Mouse (Mus musculus) myocyte (in vitro differentiated cells): ENCODE results near the gene Mbd3l2. TPM values are rescaled to one million over a fixed set of nuclear protein-coding genes. Genes with fewer than 3 reads are reported as not detected.
"Not testable (repeated sequence)": the region's sequence is repeated elsewhere in the genome, so short reads cannot be mapped to it uniquely, and the experiment has no call there.

Source experiments
- H3K27me3 ChIP-seq: one replicate; pipeline ENCODE4 v1.6.1; 2011; ENCODE audit not compliant: control insufficient read depth, insufficient read depth, insufficient read length
- H3K36me3 ChIP-seq: one replicate; pipeline ENCODE4 v1.6.1; 2011; ENCODE audit not compliant: control insufficient read depth, insufficient read depth
- H3K4me2 ChIP-seq: one replicate; pipeline ENCODE4 v1.6.1; 2011; ENCODE audit warnings: low read depth, control low read depth
- H3K4me3 ChIP-seq: one replicate; pipeline ENCODE4 v1.5.1; 2011; ENCODE audit warnings: mild to moderate bottlenecking, control low read depth, moderate library complexity
- H3K79me2 ChIP-seq: one replicate; pipeline ENCODE4 v1.6.1; 2011; ENCODE audit not compliant: control insufficient read depth, insufficient read depth
- H3ac ChIP-seq: one replicate; pipeline ENCODE4 v1.6.1; 2011; ENCODE audit not compliant: control insufficient read depth, insufficient read length
- CEBPB ChIP-seq: IDR thresholded peaks from 2 replicates; pipeline ENCODE4 v1.6.1; 2011; ENCODE audit warnings: mild to moderate bottlenecking, moderate library complexity; ENCODE audit not compliant: poor library complexity, insufficient read depth, severe bottlenecking
- E2F4 ChIP-seq: IDR thresholded peaks from one replicate; pipeline ENCODE4 v1.6.1; 2011; ENCODE audit warnings: mild to moderate bottlenecking, control low read depth, moderate library complexity; ENCODE audit not compliant: insufficient read depth
- MAX ChIP-seq: IDR thresholded peaks from one replicate; pipeline ENCODE4 v1.6.1; 2011; ENCODE audit warnings: low read depth, mild to moderate bottlenecking, control low read depth
- MYOD1 ChIP-seq, 3 experiments: IDR thresholded peaks; one replicate each; pipeline ENCODE4 v1.6.1; 2011; ENCODE audit warnings: control low read depth in 2 of 3, low read depth in 2 of 3, mild to moderate bottlenecking in 2 of 3, moderate library complexity in 1 of 3; ENCODE audit not compliant: insufficient read length in 2 of 3, control insufficient read depth in 1 of 3
- MYOG ChIP-seq, 3 experiments: IDR thresholded peaks; one replicate each; pipeline ENCODE4 v1.6.1; 2011; ENCODE audit warnings: control low read depth in 2 of 3, low read depth in 2 of 3, mild to moderate bottlenecking in 2 of 3; ENCODE audit not compliant: insufficient read length in 2 of 3, control insufficient read depth in 1 of 3, insufficient read depth in 1 of 3
- POLR2A ChIP-seq: IDR thresholded peaks from one replicate; pipeline ENCODE4 v1.6.1; 2011; ENCODE audit warnings: low read depth, mild to moderate bottlenecking, control low read depth, moderate library complexity; ENCODE audit not compliant: insufficient read length
- POLR2AphosphoS2 ChIP-seq: IDR thresholded peaks from one replicate; pipeline ENCODE4 v1.6.1; 2011; ENCODE audit warnings: low read depth, control low read depth; ENCODE audit not compliant: insufficient read length
- REST ChIP-seq: IDR thresholded peaks from one replicate; pipeline ENCODE4 v1.6.1; 2011; ENCODE audit warnings: mild to moderate bottlenecking, control low read depth, moderate library complexity; ENCODE audit not compliant: insufficient read depth, insufficient read length
- SRF ChIP-seq: IDR thresholded peaks from one replicate; pipeline ENCODE4 v1.6.1; 2011; ENCODE audit warnings: low read depth; ENCODE audit not compliant: control insufficient read depth, insufficient read length
- TCF12 ChIP-seq: IDR thresholded peaks from one replicate; pipeline ENCODE4 v1.6.1; 2011; ENCODE audit warnings: mild to moderate bottlenecking, control low read depth; ENCODE audit not compliant: poor library complexity, insufficient read depth, severe bottlenecking
- TCF3 ChIP-seq: IDR thresholded peaks from one replicate; pipeline ENCODE4 v1.6.1; 2011; ENCODE audit warnings: low read depth, control low read depth; ENCODE audit not compliant: insufficient read length
- USF1 ChIP-seq: IDR thresholded peaks from one replicate; pipeline ENCODE4 v1.6.1; 2011; ENCODE audit warnings: low read depth, mild to moderate bottlenecking, control low read depth, moderate library complexity
- polyA plus RNA-seq: library from polyadenylated mRNA; unstranded; fragments of >200 nt; fragmentation: generic; extraction: Trizol; gene quantifications from one replicate; pipeline ENCODE4 v1.2.1, GENCODE M21; 2012; ENCODE audit warnings: missing spikeins

The Mbd3l2 gene
- not detected for polyA plus RNA-seq

GRCm38 (mm10) chr9:18430354-18430753, at the start of gene Mbd3l2:
Gene Mbd3l2 (plus strand): TSS chr9:18430654.
- Histone ChIP-seq H3K36me3 (no peaks in the 10 kb centered on the region), H3K79me2 (no peaks in the 10 kb centered on the region), H3ac (no peak within 1 kb of the TSS), H3K4me3 (no peak within 1 kb of the TSS), H3K4me2 (no peak within 1 kb of the TSS), H3K27me3 (no peaks in the 10 kb centered on the region)
- TF ChIP-seq POLR2AphosphoS2, result no peak
- no peak for TF ChIP-seq TCF12
- no peak for TF ChIP-seq POLR2A
- TF ChIP-seq MYOG (IDR thresholded peaks at IDR 0.05; ENCODE audit: control insufficient read depth in 1 of 3, insufficient read depth in 1 of 3, insufficient read length in 2 of 3, low read depth in 2 of 3), result no peak
- no peak for TF ChIP-seq SRF
- no peak for TF ChIP-seq E2F4
- no peak for TF ChIP-seq MAX
- no peak for TF ChIP-seq REST

GRCm38 (mm10) chr9:18385782-18386181, 44.7 kb upstream of the Mbd3l2 start:
- H3K4me3 ChIP-seq, result no peak overlapping the region
- no peak overlapping the region for H3ac ChIP-seq
- no peaks in the 10 kb centered on the region for H3K27me3 ChIP-seq
- H3K4me2 ChIP-seq, result peak overlapping the region; percentile 45
- no peaks in the 10 kb centered on the region for H3K36me3 ChIP-seq
- no peaks in the 10 kb centered on the region for H3K79me2 ChIP-seq
- TF ChIP-seq MYOD1 (IDR thresholded peaks at IDR 0.05; ENCODE audit: control insufficient read depth in 1 of 3, insufficient read length in 2 of 3, low read depth in 2 of 3) (no peak), TCF12 (no peak), SRF (no peak), POLR2A (no peak)

- no peak overlapping the region for H3K4me2 ChIP-seq
- TF ChIP-seq TCF3 (no peak), POLR2AphosphoS2 (no peak), MYOD1 (IDR thresholded peaks at IDR 0.05; ENCODE audit: control insufficient read depth in 1 of 3, insufficient read length in 2 of 3, low read depth in 2 of 3) (no peak), E2F4 (no peak), TCF12 (no peak), SRF (no peak), MYOG (IDR thresholded peaks at IDR 0.05; ENCODE audit: control insufficient read depth in 1 of 3, insufficient read depth in 1 of 3, insufficient read length in 2 of 3, low read depth in 2 of 3) (no peak), USF1 (no peak), CEBPB (no peak)
Observed at GRCm38 (mm10) chr9:18399629-18400028, 30.8 kb upstream of the Mbd3l2 start.

GRCm38 (mm10) chr9:18402895-18403294, 27.6 kb upstream of the Mbd3l2 start, which contains the start of gene Naalad2:
Gene Naalad2 (minus strand): TSS chr9:18402995.
- H3ac ChIP-seq, H3K27me3 ChIP-seq, H3K4me2 ChIP-seq, H3K4me3 ChIP-seq, H3K36me3 ChIP-seq, H3K79me2 ChIP-seq: not testable (repeated sequence)

More at GRCm38 (mm10) chr9:18399629-18400028, 30.8 kb upstream of the Mbd3l2 start:
- no peak overlapping the region for H3ac ChIP-seq
- H3K36me3 ChIP-seq, result no peaks in the 10 kb centered on the region
- H3K79me2 ChIP-seq, result no peaks in the 10 kb centered on the region
- H3K27me3 ChIP-seq, result no peaks in the 10 kb centered on the region
- H3K4me3 ChIP-seq, result no peak overlapping the region

- H3K4me2 ChIP-seq, result no peak within 1 kb of the TSS
- no peaks in the 10 kb centered on the region for H3K36me3 ChIP-seq
- H3ac ChIP-seq, result no peak within 1 kb of the TSS
- no peak for TF ChIP-seq E2F4
- no peak for TF ChIP-seq USF1
- no peak for TF ChIP-seq REST
- no peak for TF ChIP-seq MYOD1 (IDR thresholded peaks at IDR 0.05; ENCODE audit: control insufficient read depth in 1 of 3, insufficient read length in 2 of 3, low read depth in 2 of 3)
- TF ChIP-seq TCF3, result no peak
- H3K27me3 ChIP-seq, result no peaks in the 10 kb centered on the region
- no peaks in the 10 kb centered on the region for H3K79me2 ChIP-seq
- no peak within 1 kb of the TSS for H3K4me3 ChIP-seq
Observed at GRCm38 (mm10) chr9:18404118-18404517, 26.3 kb upstream of the Mbd3l2 start, which contains the start of gene Ubtfl1. Gene Ubtfl1 (plus strand): TSS chr9:18404418.

- not testable (repeated sequence) for H3ac ChIP-seq, H3K27me3 ChIP-seq, H3K4me2 ChIP-seq, H3K79me2 ChIP-seq, H3K36me3 ChIP-seq, H3K4me3 ChIP-seq
Observed at GRCm38 (mm10) chr9:18412371-18412770, 18.1 kb upstream of the Mbd3l2 start.
